Mouse (Mus musculus): ENCODE measurements at regions not wholly inside any gene's neighbourhood (a gene's known extent, or its start where the extent isn't known, plus 50 kb on each side); places are given as distances from the start of the nearest gene placed in this dataset.

- Histone ChIP-seq H3K36me3 (ENCODE audit: insufficient read depth) (no peaks in the 10 kb centered on the region), H3K27ac (ENCODE audit: low read depth, low read length) (no peak overlapping the region), H3K9ac (no peak overlapping the region), H3K4me2 (ENCODE audit: low read depth) (no peak overlapping the region), H3K4me3 (ENCODE audit: low read depth, low read length) (no peak overlapping the region), H3K27me3 (ENCODE audit: insufficient read depth, low read length) (no peaks in the 10 kb centered on the region), H3K9me3 (ENCODE audit: low read length) (no peaks in the 10 kb centered on the region), H3K4me1 (ENCODE audit: insufficient read depth) (no peaks in the 10 kb centered on the region)
- DNase-seq (no peak), ATAC-seq (no peak; the same call in 1 of the 2 replicates)
- WGBS = 17% methylated on average over 9 of the region's 9 CpGs
- no peak for TF ChIP-seq CTCF (IDR thresholded peaks at IDR 0.05; ENCODE audit: low read depth)
These were observed 162.9 kb upstream of the Prok2 start for GRCm38 (mm10) chr6:99889055-99889454.

GRCm38 (mm10) chr6:99887904-99888303, 161.7 kb upstream of the Prok2 start:
- 0 out of 2 replicates have a peak, but pooled peaks have one; percentile 6 for TF ChIP-seq CTCF (IDR thresholded peaks at IDR 0.05; ENCODE audit: low read depth)
- Histone ChIP-seq H3K27ac (ENCODE audit: low read depth, low read length) (no peak overlapping the region), H3K4me3 (ENCODE audit: low read depth, low read length) (no peak overlapping the region), H3K27me3 (ENCODE audit: insufficient read depth, low read length) (no peaks in the 10 kb centered on the region), H3K4me2 (ENCODE audit: low read depth) (no peak overlapping the region), H3K9ac (no peak overlapping the region), H3K9me3 (ENCODE audit: low read length) (no peaks in the 10 kb centered on the region), H3K4me1 (ENCODE audit: insufficient read depth) (no peaks in the 10 kb centered on the region), H3K36me3 (ENCODE audit: insufficient read depth) (no peaks in the 10 kb centered on the region)
- DNase-seq (no peak), ATAC-seq (no peak)
- WGBS = 67% methylated on average over 8 of the region's 8 CpGs

- TF ChIP-seq CTCF (IDR thresholded peaks at IDR 0.05; ENCODE audit: low read depth) = no peak
- ATAC-seq = no peak
- WGBS = 13% methylated on average over 7 of the region's 7 CpGs
- H3K4me2 ChIP-seq (ENCODE audit: low read depth) = no peak overlapping the region
- no peaks in the 10 kb centered on the region for H3K9me3 ChIP-seq (ENCODE audit: low read length)
- no peak overlapping the region for H3K4me3 ChIP-seq (ENCODE audit: low read depth, low read length)
- no peak for DNase-seq
- no peak overlapping the region for H3K9ac ChIP-seq
- no peaks in the 10 kb centered on the region for H3K27me3 ChIP-seq (ENCODE audit: insufficient read depth, low read length)
- no peaks in the 10 kb centered on the region for H3K36me3 ChIP-seq (ENCODE audit: insufficient read depth)
- H3K4me1 ChIP-seq (ENCODE audit: insufficient read depth) = no peaks in the 10 kb centered on the region
- no peak overlapping the region for H3K27ac ChIP-seq (ENCODE audit: low read depth, low read length)
These were observed 158.6 kb upstream of the Prok2 start for GRCm38 (mm10) chr6:99884755-99885154.

GRCm38 (mm10) chr6:99884054-99884453, 157.9 kb upstream of the Prok2 start:
- no peak for TF ChIP-seq CTCF (IDR thresholded peaks at IDR 0.05; ENCODE audit: low read depth)
- WGBS = 76% methylated on average over 3 of the region's 3 CpGs
- Histone ChIP-seq H3K27me3 (ENCODE audit: insufficient read depth, low read length) (no peaks in the 10 kb centered on the region), H3K27ac (ENCODE audit: low read depth, low read length) (no peak overlapping the region), H3K36me3 (ENCODE audit: insufficient read depth) (no peaks in the 10 kb centered on the region), H3K4me1 (ENCODE audit: insufficient read depth) (no peaks in the 10 kb centered on the region), H3K4me2 (ENCODE audit: low read depth) (no peak overlapping the region), H3K9ac (no peak overlapping the region), H3K9me3 (ENCODE audit: low read length) (no peaks in the 10 kb centered on the region), H3K4me3 (ENCODE audit: low read depth, low read length) (no peak overlapping the region)
- ATAC-seq (no peak), DNase-seq (no peak)

- Histone ChIP-seq H3K9ac (no peak overlapping the region), H3K36me3 (ENCODE audit: insufficient read depth) (no peaks in the 10 kb centered on the region), H3K27ac (ENCODE audit: low read depth, low read length) (no peak overlapping the region), H3K9me3 (ENCODE audit: low read length) (no peaks in the 10 kb centered on the region), H3K4me1 (ENCODE audit: insufficient read depth) (no peaks in the 10 kb centered on the region), H3K4me2 (ENCODE audit: low read depth) (no peak overlapping the region), H3K27me3 (ENCODE audit: insufficient read depth, low read length) (no peaks in the 10 kb centered on the region), H3K4me3 (ENCODE audit: low read depth, low read length) (no peak overlapping the region)
- DNase-seq = no peak
- WGBS = 56% methylated on average over 4 of the region's 4 CpGs
- no peak for ATAC-seq
- TF ChIP-seq CTCF (IDR thresholded peaks at IDR 0.05; ENCODE audit: low read depth) = no peak
These were observed 155.4 kb upstream of the Prok2 start for GRCm38 (mm10) chr6:99881606-99882005.

GRCm38 (mm10) chr6:99874852-99875251, 148.7 kb upstream of the Prok2 start:
- no peaks in the 10 kb centered on the region for H3K9me3 ChIP-seq (ENCODE audit: low read length)

GRCm38 (mm10) chr6:99874029-99874428, 147.8 kb upstream of the Prok2 start:
- Histone ChIP-seq H3K4me1 (ENCODE audit: insufficient read depth) (no peaks in the 10 kb centered on the region), H3K9me3 (ENCODE audit: low read length) (no peaks in the 10 kb centered on the region), H3K36me3 (ENCODE audit: insufficient read depth) (no peaks in the 10 kb centered on the region), H3K27me3 (ENCODE audit: insufficient read depth, low read length) (no peaks in the 10 kb centered on the region), H3K4me2 (ENCODE audit: low read depth) (no peak overlapping the region), H3K27ac (ENCODE audit: low read depth, low read length) (no peak overlapping the region), H3K4me3 (ENCODE audit: low read depth, low read length) (no peak overlapping the region), H3K9ac (no peak overlapping the region)
- ATAC-seq (no peak), DNase-seq (no peak)
- no peak for TF ChIP-seq CTCF (IDR thresholded peaks at IDR 0.05; ENCODE audit: low read depth)
- WGBS = 77% methylated on average over 4 of the region's 4 CpGs

More at GRCm38 (mm10) chr6:99874852-99875251, 148.7 kb upstream of the Prok2 start:
- Histone ChIP-seq H3K27me3 (ENCODE audit: insufficient read depth, low read length) (no peaks in the 10 kb centered on the region), H3K36me3 (ENCODE audit: insufficient read depth) (no peaks in the 10 kb centered on the region), H3K4me3 (ENCODE audit: low read depth, low read length) (no peak overlapping the region), H3K4me1 (ENCODE audit: insufficient read depth) (no peaks in the 10 kb centered on the region), H3K27ac (ENCODE audit: low read depth, low read length) (no peak overlapping the region), H3K9ac (no peak overlapping the region), H3K4me2 (ENCODE audit: low read depth) (no peak overlapping the region)
- no peak for ATAC-seq
- TF ChIP-seq CTCF (IDR thresholded peaks at IDR 0.05; ENCODE audit: low read depth) = no peak
- no peak for DNase-seq
- WGBS = 87% methylated on average over 4 of the region's 4 CpGs

GRCm38 (mm10) chr6:99866061-99866460, 139.9 kb upstream of the Prok2 start:
- Histone ChIP-seq H3K4me3 (ENCODE audit: low read depth, low read length) (no peak overlapping the region), H3K27me3 (ENCODE audit: insufficient read depth, low read length) (no peaks in the 10 kb centered on the region), H3K4me2 (ENCODE audit: low read depth) (no peak overlapping the region), H3K4me1 (ENCODE audit: insufficient read depth) (peaks cover 11% of the 10 kb centered on the region), H3K36me3 (ENCODE audit: insufficient read depth) (no peaks in the 10 kb centered on the region), H3K9me3 (ENCODE audit: low read length) (no peaks in the 10 kb centered on the region), H3K9ac (no peak overlapping the region), H3K27ac (ENCODE audit: low read depth, low read length) (no peak overlapping the region)
- WGBS = 80% methylated on average over 9 of the region's 9 CpGs
- ATAC-seq (no peak), DNase-seq (no peak)
- no peak for TF ChIP-seq CTCF (IDR thresholded peaks at IDR 0.05; ENCODE audit: low read depth)
